In genomic region chr14:46941077-46941476, GRCm38 (mm10) we compare ENCODE assay signal across 9 mouse cellular contexts. TPM values are rescaled to one million over a fixed set of nuclear protein-coding genes. Genes with fewer than 3 reads are reported as not detected.
A peak's percentile ranks its signal among the peaks of the same experiment; 100 is the strongest.
DNase-seq lines count a peak whose midpoint lies in the region; ATAC-seq and TF ChIP-seq lines count a peak whose summit lies in the region.
"Had no signal": no experiment of that assay in that cellular context is flagged by ENCODE, and none has a peak within 500 bp of the region (broad histone marks: within the 10 kb centered on the region; RNA-seq: fewer than 3 reads in every experiment).

No protein-coding gene starts in this region.

- H3K27ac ChIP-seq in gastrocnemius, adult 2 months: peak overlapping the region; percentile 86
- no peak overlapping the region for H3K27ac ChIP-seq in neural tube, embryonic 11.5 days (ENCODE audit: low read depth, low read length)
- peak overlapping the region; percentile 57 for H3K27ac ChIP-seq in intestine, embryonic 16.5 days (ENCODE audit: low read length)
- no peak overlapping the region; the same call in 1 of the 2 replicates for H3K27ac ChIP-seq in neural tube, embryonic 15.5 days (replicated peaks)

- intact Hi-C loops in gastrocnemius, adult 2 months (cut with DNase I): no loop called here

- no peak overlapping the region for H3K9ac ChIP-seq in neural tube, embryonic 11.5 days (ENCODE audit: low read length)
- no peak overlapping the region for H3K9ac ChIP-seq in intestine, embryonic 16.5 days (ENCODE audit: low read depth, low read length)
- H3K9ac ChIP-seq in neural tube, embryonic 15.5 days (replicated peaks): no peak overlapping the region

- H3K4me2 ChIP-seq in neural tube, embryonic 11.5 days (ENCODE audit: low read depth): no peak overlapping the region
- no peak overlapping the region for H3K4me2 ChIP-seq in intestine, embryonic 16.5 days (ENCODE audit: low read depth, low read length)
- 0 out of 2 replicates have a peak overlapping the region, but pooled peaks have one; percentile 9 for H3K4me2 ChIP-seq in neural tube, embryonic 15.5 days

- no peaks in the 10 kb centered on the region for H3K27me3 ChIP-seq in neural tube, embryonic 11.5 days (ENCODE audit: control insufficient read depth, insufficient read depth, low read length)
- H3K27me3 ChIP-seq in intestine, embryonic 16.5 days (replicated peaks; ENCODE audit: control insufficient read depth, insufficient read depth, low read length): no peaks in the 10 kb centered on the region
- no peaks in the 10 kb centered on the region for H3K27me3 ChIP-seq in neural tube, embryonic 15.5 days (replicated peaks)

- TF ChIP-seq CTCF in gastrocnemius, adult 2 months (IDR thresholded peaks at IDR 0.05): no peak

- ATAC-seq in neural tube, embryonic 11.5 days (ENCODE audit: insufficient read depth, low FRiP score, low TSS enrichment): 0 out of 2 replicates have a peak, but pooled peaks have one; percentile 20
- ATAC-seq in intestine, embryonic 16.5 days: peak; percentile 31; the same call in 1 of the 2 replicates
- ATAC-seq in neural tube, embryonic 15.5 days (ENCODE audit: low FRiP score): peak; percentile 40; the same call in 1 of the 2 replicates

- H3K9me3 ChIP-seq in neural tube, embryonic 11.5 days (ENCODE audit: control insufficient read depth, low read length): no peaks in the 10 kb centered on the region
- no peaks in the 10 kb centered on the region for H3K9me3 ChIP-seq in intestine, embryonic 16.5 days (ENCODE audit: control insufficient read depth, low read length)
- H3K9me3 ChIP-seq in neural tube, embryonic 15.5 days (replicated peaks): no peaks in the 10 kb centered on the region

- H3K36me3 ChIP-seq in neural tube, embryonic 11.5 days (ENCODE audit: control insufficient read depth, insufficient read depth, low read length): no peaks in the 10 kb centered on the region
- H3K36me3 ChIP-seq in intestine, embryonic 16.5 days (ENCODE audit: control insufficient read depth, insufficient read depth, low read length): no peaks in the 10 kb centered on the region
- no peaks in the 10 kb centered on the region for H3K36me3 ChIP-seq in neural tube, embryonic 15.5 days

- 62% methylated on average over 6 of the region's 6 CpGs for WGBS in neural tube, embryonic 11.5 days
- 36% methylated on average over 6 of the region's 6 CpGs for WGBS in intestine, embryonic 16.5 days
- 41% methylated on average over 6 of the region's 6 CpGs for WGBS in neural tube, embryonic 15.5 days

- no peak for DNase-seq in gastrocnemius, adult 2 months
- no peak for DNase-seq in gastrocnemius, postnatal 4 days (ENCODE audit: low spot score in 2 of 2)
- no peak for DNase-seq in neural tube, embryonic 11.5 days (ENCODE audit: low spot score)
- DNase-seq in neural tube, embryonic 10.5 days (ENCODE audit: extremely low spot score, low spot score): no peak
- DNase-seq in layer of hippocampus, adult 18-20 months (ENCODE audit: low spot score in 2 of 2): no peak
- DNase-seq in natural killer cell, adult 2 months (ENCODE audit: low spot score in 2 of 2): no peak
- DNase-seq: cerebellum, adult 11-12 months had no signal

- no peak overlapping the region for H3K4me3 ChIP-seq in gastrocnemius, adult 2 months
- no peak overlapping the region for H3K4me3 ChIP-seq in neural tube, embryonic 11.5 days (ENCODE audit: low read depth, low read length)
- H3K4me3 ChIP-seq in intestine, embryonic 16.5 days (ENCODE audit: low read length): no peak overlapping the region
- H3K4me3 ChIP-seq in neural tube, embryonic 15.5 days (replicated peaks): no peak overlapping the region

- peaks cover 6% of the 10 kb centered on the region; the same call in 1 of the 2 replicates for H3K4me1 ChIP-seq in neural tube, embryonic 11.5 days (ENCODE audit: control insufficient read depth, insufficient read depth, low read length)
- H3K4me1 ChIP-seq in intestine, embryonic 16.5 days (ENCODE audit: control insufficient read depth, insufficient read depth, low read length): peaks cover 8% of the 10 kb centered on the region
- peaks cover 17% of the 10 kb centered on the region for H3K4me1 ChIP-seq in neural tube, embryonic 15.5 days

RNA-seq across cellular contexts. Expression of gene Samd4, which starts 58.4 kb away (rescaled TPM):
- 10 to 100 TPM; 50.6 to 52.6 TPM for total RNA-seq in gastrocnemius, adult 2 months (2021)
- total RNA-seq in gastrocnemius, postnatal 4 days (2021): 10 to 100 TPM; 54.5 to 61.9 TPM
- polyA plus RNA-seq in neural tube, embryonic 11.5 days (2014; fragmentation: Nextera tagmentation; extraction: Ambion mirVana): 2.5 and 2.9 TPM in 2 replicates
- polyA plus RNA-seq in intestine, embryonic 16.5 days (2015; fragmentation: Nextera tagmentation; extraction: Ambion mirVana): 4.2 and 4.7 TPM in 2 replicates
- 5.1 and 5.2 TPM in 2 replicates for polyA plus RNA-seq in neural tube, embryonic 15.5 days (2015; fragmentation: Nextera tagmentation; extraction: Ambion mirVana)
- 10 to 100 TPM; 12.5 to 13.8 TPM for total RNA-seq in layer of hippocampus, adult 18-20 months (2021)

Comparison
In these comparisons a context has a peak if more than half of its experiments do, and no peak if none do; other contexts are left out.
1. H3K27ac ChIP-seq: peak in gastrocnemius, adult 2 months (single experiment) and intestine, embryonic 16.5 days (single experiment); none in neural tube, embryonic 11.5 days (single experiment) and neural tube, embryonic 15.5 days (single experiment).
2. Peak in every context shown above with its lines, with median percentiles within 50 percentile points of each other: ATAC-seq.